Mouse (Mus musculus) adrenal gland, adult (tissue): Measurements from ENCODE around the gene Bgn.

Experiments used
- DNase-seq, 2 experiments: peaks; one replicate each; pipeline ENCODE4 v3.0.0; 2022 to 2023; ENCODE audit warnings: low spot score in 1 of 2; ENCODE audit not compliant: inconsistent age in 2 of 2

Gene Bgn

GRCm38 (mm10) chrX:73486920-73487319, 3.5 kb downstream of the Bgn start:
- DNase-seq, result peak in 1 of 2 experiments; percentile 52

DNA sequence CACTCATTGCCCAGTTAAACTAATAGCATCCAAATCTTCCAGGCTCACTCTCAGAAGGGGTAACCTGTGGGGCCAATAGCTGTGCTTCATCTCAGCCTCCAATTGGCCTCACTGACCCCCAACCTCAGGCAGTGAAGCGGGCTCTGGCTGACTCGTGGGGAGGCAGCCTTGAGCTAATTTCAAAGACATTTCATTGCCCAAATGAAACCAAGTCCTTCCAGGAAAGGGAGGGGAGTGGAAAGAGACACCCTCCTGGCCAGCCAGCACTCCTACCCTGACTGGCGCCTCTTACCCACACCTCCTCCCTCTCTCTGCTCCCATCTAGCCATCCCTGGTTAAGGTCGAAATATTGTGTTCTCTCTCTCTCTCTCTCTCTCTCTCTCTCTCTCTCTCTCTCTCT, 6.8 kb downstream of the Bgn start:
- peak in 1 of 2 experiments; percentile 57 for DNase-seq

DNA sequence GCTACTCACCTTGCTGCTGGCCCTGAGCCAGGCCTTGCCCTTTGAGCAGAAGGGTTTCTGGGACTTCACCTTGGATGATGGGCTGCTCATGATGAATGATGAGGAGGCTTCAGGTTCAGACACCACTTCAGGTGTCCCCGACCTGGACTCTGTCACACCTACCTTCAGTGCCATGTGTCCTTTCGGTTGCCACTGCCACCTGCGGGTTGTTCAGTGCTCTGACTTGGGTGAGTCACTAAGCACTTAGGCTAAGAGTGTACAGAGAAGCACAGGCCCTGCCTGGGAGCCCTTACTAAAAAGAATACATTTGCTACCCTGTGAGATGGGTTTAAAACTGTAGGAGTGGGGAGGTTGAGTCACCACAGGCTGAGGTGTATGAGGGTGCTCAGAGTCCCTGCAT, 7.4 kb downstream of the Bgn start:
- no peak for DNase-seq

- peak; percentile 46 to 81 for DNase-seq
Measured at GRCm38 (mm10) chrX:73493567-73493966, 10.2 kb downstream of the Bgn start.

GRCm38 (mm10) chrX:73496746-73497145, 13.3 kb downstream of the Bgn start:
- DNase-seq, result peak in 1 of 2 experiments; percentile 59

DNA sequence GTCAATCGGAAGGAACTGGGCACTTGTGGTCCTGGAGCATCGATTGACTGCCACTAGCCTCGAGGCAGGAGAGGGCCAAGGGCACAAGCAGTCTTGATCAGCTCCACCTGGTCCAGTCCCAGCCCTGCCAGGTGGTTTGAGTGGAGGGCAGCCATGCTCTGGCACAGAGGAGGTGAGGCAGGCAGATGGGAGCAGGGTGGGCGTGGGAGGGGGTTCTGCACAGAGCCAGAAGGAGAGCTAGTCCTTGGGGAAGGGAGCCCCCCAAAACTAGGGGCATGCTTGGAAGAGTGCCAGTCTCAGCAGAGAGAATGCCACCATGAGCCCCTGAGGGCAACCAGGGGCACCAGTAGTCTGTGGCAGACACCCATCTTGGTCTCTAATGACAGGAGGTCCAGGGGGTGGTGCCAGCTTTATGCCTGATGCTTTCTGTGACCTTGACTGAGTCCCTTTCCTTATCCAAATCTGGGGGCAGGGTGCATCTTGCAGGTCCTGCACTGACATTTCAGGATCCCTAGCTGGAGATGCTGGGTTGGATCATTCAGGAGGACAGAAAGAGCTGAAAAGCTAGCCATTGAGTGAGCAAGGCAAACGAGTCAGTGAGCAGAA, 21.8 kb downstream of the Bgn start:
- DNase-seq, result no peak

GRCm38 (mm10) chrX:73506577-73506976, 23.2 kb downstream of the Bgn start:
- no peak for DNase-seq

- no peak for DNase-seq
Measured at GRCm38 (mm10) chrX:73509209-73509608, 25.8 kb downstream of the Bgn start.

- peak in 1 of 2 experiments; percentile 46 for DNase-seq
Measured at GRCm38 (mm10) chrX:73512904-73513303, 29.5 kb downstream of the Bgn start.

DNA sequence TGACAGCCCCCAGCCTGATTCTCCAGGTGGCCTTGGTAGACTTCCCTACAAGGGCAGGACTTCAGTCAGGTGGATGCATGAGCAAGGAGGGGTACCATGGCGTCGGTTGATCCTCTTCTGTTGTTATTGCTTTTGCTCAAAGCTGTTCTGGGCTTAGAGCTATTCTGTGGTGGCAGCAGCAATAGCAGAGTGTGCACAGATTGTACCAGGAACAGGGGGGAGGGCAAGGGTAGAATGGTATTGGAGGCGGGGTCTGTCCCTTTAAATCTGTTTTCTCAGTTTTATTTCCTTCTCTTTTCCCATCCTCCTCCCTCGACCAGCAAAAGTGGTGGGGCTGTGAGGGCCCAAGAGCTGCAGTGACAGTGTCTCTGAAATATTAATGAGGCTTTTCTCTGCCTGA, 33.2 kb downstream of the Bgn start:
- no peak for DNase-seq

DNA sequence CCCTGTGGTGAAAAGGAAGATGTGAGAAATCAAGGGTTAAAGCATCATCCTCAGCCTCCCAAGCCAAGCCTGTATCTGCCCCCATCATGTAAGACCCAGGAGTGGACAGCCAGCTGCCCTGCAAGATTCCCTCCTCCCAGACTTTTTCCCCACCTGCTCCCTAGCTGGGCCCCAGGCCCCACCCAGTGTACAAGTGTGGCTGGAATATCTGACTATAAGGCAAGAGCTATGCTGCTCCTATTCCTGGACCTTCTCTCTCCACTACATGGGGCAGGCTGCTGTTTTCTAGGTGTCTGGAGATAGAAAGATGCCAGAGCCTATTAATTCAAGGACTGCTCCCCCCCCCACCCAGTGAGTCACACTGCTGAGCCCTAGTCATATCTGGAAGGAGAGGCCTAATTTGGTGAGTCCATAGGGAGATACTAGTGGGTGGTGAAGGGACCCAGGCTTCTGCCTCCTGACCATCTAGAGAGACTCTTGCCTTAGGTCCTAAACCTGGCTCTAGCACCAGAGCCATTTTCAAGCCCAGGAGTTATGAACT, 33.7 kb downstream of the Bgn start:
- peak; percentile 64 to 84 for DNase-seq

- DNase-seq, result no peak
Measured at GRCm38 (mm10) chrX:73520692-73521091, 37.3 kb downstream of the Bgn start.

DNA sequence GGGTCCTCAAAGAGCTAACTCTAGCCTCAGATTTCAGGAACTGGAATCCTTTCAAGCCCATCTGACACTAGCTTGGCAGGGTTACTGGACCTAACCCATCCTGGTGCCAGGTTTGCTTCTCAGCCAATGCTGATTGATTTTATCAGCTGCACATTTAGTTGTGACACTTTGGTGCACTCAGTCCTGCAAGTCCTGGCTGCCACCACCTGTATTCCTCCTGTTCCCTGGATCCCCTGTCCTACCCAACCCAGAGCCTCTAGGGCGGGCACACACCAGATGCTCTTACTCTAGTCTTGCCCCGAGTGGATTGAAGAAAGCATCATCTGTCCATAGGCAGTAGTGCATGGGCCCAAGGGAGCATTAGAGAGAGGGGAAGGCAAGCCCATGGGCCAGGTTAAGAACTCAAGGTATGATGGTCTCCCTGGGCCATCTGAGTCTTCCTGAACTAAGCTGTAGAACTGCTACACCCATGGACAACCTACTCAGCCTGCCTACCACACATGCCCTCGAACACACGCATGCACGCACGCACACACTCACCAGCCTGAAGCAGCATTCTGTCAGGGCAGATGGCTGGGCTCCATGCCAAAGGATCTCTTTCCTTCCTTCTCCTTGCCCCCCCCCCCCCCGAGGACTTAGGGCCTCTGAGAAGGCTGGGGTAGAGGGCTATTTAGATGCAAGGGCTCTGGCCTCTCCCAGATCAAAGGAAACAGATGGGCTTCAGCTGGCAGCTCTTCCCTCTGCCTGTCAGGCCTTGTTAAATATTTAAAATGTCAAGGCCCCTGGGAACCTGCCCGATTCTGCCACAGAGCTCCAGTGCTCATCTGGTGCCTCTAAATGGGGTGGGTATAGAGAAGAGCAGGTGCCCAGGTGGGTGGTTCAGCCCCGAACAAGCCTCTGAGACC, 41.2 kb downstream of the Bgn start:
- peak; percentile 77 to 79 for DNase-seq

DNA sequence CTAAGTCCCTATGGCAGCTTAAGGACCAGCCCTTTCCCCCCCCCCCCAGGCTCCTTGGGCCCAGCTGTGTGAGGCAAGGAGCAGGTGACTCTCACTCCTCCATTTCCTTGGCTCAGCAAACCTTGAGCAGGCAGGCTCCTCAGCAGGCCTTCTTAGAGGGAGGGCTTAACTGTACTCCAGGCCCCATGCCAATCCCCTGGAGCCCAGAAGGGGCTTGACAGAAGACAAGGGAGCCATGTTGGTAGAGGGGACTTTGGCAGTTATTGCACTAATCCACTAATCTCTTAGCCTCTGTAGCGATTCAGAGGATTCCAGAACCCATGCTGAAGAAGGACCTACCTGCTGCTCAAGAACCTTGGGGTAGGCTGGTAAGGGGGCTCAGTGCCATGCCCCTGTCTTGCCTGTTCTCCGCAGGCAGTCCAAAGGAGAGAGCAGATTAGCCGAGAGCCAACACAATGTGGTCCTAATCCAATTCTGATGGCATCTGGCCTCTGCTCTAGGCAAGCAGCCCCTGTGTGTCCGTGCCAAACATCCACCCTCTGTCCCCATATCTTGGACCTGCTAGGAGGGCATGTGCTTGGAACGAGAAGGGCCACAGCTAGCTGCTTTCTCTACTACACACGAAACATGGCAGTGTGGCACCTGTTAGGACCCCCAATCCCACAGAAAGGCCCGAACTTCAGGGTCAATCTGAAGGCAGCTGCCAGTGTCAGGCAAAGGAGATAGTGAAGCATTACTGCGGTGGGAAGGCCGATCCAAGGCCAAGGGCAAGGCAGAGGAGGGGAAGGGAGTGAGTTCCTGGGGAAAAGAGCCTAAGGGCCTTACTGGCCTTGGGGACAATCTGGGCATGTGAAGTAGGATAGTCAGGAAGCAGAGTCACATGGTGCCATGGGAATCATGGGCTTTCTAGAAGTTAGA, 42.1 kb downstream of the Bgn start:
- DNase-seq, result peak; percentile 51 to 77

DNA sequence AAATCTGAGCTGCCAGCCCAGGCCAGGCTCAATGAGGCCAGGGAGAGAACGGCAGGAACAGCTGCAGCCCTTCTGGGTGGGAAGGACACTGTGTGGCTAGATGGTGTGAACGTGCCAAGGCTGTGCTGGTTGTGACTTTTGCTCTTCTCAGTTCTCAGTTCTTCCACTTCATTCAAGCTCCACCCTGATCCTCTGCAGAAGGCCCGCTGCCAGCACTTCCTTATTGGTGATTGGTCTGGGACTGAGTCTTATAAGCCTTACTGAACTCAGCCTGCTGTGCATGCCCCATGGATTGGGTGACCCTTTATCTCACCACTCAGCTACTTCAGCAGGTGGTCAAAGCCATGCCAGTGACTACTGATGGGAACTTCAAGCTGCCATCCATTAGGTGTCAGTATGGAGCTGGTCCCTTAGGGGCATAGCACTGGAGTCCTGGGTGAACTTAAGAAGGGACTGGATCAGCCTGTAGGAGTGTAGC, 43.0 kb downstream of the Bgn start:
- DNase-seq, result peak; percentile 41 to 70

DNA sequence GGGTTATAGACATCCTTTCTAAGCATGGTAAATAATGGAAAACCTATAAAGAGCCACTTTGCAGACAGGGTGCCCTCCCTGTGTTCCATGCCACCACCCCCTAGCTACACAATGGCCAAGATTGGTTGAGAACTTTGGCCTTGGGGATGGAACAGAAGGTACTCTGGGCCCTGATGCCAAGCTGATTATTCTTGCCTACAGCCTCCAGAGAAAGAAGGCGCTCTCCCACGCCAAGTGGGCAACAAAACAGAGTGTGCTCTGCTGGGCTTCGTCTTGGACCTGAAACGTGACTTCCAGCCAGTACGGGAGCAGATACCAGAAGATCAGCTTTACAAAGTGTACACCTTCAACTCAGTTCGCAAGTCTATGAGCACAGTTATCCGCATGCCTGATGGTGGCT, 54.5 kb downstream of the Bgn start:
- peak in 1 of 2 experiments; percentile 73 for DNase-seq

DNA sequence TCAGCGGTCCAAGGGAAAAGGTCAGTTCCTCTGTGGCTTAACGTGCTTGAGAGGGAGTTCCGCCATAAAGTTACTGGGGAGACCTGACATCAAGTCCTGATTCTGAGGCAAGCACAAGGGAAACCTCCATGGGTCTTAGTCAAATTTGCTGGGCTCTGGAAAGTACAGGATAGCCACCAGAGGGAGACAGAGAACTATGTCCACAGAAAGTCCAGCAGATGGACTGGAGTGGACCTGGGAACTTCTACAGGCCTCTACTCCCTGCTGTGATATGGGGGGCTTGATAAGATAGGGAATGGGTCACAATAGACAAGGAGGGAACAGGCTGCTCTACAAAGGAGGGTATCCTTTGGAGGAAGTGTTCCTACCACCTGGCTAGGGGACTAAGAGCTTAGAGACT, 59.9 kb downstream of the Bgn start:
- DNase-seq, result peak; percentile 30 to 75
